Mouse (Mus musculus): ENCODE data around the gene Glb1. TPM values are rescaled to one million over a fixed set of nuclear protein-coding genes. Genes with fewer than 3 reads are reported as not detected.
"Not testable (repeated sequence)": the region's sequence is repeated elsewhere in the genome, so short reads cannot be mapped to it uniquely, and the experiment has no call there.

Glb1 gene
- polyA plus RNA-seq (2016; fragmentation: Nextera tagmentation; extraction: Ambion mirVana): 23.8 and 25.0 TPM in 2 replicates

DNA sequence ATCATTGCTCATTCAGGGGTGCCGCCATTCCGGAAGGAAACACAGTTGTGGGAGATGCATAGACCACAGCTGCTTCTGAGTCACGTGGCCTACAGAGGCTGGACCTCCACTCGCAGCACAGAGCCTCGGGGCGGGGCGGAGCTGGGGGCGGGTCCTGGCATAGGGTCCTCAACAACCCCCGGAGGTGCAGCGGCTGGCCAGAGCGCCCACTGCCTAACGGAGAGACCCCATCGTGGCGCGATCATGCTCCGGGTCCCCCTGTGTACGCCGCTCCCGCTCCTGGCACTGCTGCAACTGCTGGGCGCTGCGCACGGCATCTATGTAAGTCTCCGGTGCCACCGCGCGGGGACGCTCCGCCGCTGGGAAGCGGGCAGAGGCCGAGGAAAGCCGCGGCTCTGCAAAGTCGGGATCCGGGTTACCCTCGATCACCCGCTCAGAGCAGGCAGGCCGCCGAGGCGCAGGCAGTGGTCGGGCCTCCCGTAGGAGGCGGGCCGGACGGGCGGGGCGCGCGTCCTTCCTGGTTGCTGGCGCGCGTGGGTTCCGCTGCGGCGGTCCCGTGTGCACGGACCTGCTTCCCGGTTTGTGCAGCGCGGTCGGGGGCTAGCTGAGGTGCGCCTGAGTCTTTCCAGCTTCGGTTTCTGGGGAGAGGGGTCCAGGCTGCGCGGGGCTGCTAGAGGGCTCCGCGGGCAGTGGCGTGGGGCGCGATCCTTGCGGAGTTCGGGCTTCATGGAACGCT lies at the start of gene Glb1, which contains the start of gene Tmppe:
TSS of gene Glb1 (plus strand) at position 128 of the 736 bp plus-strand sequence.
TSS of gene Tmppe (plus strand) at position 157 of the 736 bp plus-strand sequence.
- under 1% methylated on average over 73 of the region's 73 CpGs for WGBS
- peaks cover 18% of the 10 kb centered on the region for H3K9me3 ChIP-seq (replicated peaks)
- H3K27ac ChIP-seq (replicated peaks): peak within 1 kb of the TSS; percentile 91
- H3K36me3 ChIP-seq: peaks cover 28% of the 10 kb centered on the region
- no peaks in the 10 kb centered on the region for H3K27me3 ChIP-seq (ENCODE audit: low read depth, poor library complexity, severe bottlenecking)
- DNase-seq (ENCODE audit: low spot score): peak; percentile 95
- peaks cover 17% of the 10 kb centered on the region for H3K4me1 ChIP-seq
- peak within 1 kb of the TSS; percentile 72 for H3K4me3 ChIP-seq

DNA sequence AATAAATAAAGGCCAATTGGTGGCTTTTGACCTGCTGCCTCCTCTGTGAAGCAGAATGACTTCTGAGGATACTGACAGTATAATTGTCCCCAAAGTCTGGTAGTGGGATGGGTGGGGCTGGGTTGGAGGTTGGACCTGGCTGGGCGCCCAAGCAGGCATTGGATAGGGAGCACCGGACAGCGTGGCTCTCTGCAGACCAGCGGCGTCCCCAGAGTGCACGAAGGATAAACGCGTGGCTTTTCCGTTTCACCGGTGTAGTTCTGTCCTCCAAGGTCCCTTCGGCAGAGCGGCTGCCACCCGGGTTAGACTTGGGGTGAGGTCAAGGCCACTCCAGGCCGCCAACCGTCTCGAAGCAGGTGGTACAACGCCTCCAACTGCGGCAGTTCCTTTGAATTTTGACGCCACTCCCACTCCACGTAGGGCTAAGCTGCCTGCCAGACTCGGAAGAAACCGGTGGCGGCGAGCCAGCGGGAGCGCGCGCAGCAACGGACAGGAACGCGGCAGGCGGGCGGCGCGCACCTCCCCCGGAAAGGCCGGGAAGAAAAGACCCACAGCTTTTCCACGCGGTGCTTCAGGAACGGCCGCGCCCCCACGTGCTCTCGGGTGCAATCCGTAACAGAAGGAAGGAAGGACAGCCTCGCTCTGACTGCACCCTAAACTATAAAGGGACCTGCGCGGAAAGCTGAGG lies 32.9 kb upstream of the Glb1 start:
- peak overlapping the region; percentile 61 for H3K4me3 ChIP-seq
- no peaks in the 10 kb centered on the region for H3K36me3 ChIP-seq
- WGBS: 1% methylated on average over 48 of the region's 48 CpGs
- H3K4me1 ChIP-seq: peaks cover 11% of the 10 kb centered on the region
- H3K27ac ChIP-seq (replicated peaks): peak overlapping the region; percentile 66; the same call in 1 of the 2 replicates
- no peaks in the 10 kb centered on the region for H3K9me3 ChIP-seq (replicated peaks)
- peak; percentile 64 for DNase-seq (ENCODE audit: low spot score)
- H3K27me3 ChIP-seq (ENCODE audit: low read depth, poor library complexity, severe bottlenecking): peaks cover 26% of the 10 kb centered on the region

DNA sequence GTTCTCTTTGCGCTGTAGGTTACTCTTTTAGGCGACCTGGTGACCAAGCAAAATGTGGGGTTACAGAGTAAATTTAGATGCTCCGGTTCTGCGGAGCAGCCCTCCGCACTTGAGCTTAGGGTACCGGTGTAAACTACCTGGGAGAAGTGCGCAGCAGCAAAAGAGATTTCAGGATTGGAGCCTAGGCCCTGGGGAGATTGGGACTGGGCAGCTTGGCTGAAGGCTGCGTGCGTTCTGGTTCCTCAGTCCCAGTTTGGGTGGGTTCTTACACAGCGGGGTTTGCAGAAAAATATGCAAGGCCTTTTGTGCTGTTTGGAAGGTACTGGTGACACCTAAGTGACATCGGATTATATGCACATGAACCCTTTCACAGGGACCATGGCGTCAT lies 32.4 kb upstream of the Glb1 start:
- 15% methylated on average over 12 of the region's 12 CpGs for WGBS
- Histone ChIP-seq H3K27me3 (ENCODE audit: low read depth, poor library complexity, severe bottlenecking) (peaks cover 26% of the 10 kb centered on the region), H3K27ac (replicated peaks) (peak overlapping the region; percentile 66; the same call in 1 of the 2 replicates), H3K36me3 (no peaks in the 10 kb centered on the region), H3K4me1 (peaks cover 11% of the 10 kb centered on the region), H3K4me3 (peak overlapping the region; percentile 61), H3K9me3 (replicated peaks) (no peaks in the 10 kb centered on the region)
- DNase-seq (ENCODE audit: low spot score): no peak

DNA sequence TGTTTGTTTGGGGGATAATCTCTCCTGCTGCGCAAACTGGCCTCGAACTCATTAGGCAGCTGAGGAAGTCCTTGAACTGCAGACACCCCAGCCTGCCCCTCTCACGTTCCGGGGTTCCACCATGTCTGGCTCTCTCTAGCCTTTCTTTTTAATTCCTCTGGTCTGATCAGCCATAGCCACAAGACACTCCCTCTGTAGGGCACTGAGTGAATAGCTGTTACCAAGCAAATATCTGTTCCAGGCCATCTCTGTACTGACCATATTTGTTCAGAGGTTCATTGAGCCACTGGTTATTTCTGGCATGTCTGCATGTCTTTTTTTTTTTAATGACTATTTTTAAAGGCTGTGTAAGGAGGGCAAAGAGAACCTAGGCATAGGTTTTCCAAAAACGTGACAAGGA lies 31.5 kb upstream of the Glb1 start:
- not testable (repeated sequence) for H3K27ac ChIP-seq (replicated peaks); H3K36me3 ChIP-seq; H3K4me3 ChIP-seq; DNase-seq (ENCODE audit: low spot score); H3K9me3 ChIP-seq (replicated peaks)
- Histone ChIP-seq H3K27me3 (ENCODE audit: low read depth, poor library complexity, severe bottlenecking) (peaks cover 26% of the 10 kb centered on the region), H3K4me1 (peaks cover 11% of the 10 kb centered on the region)
- 51% methylated on average over 5 of the region's 5 CpGs for WGBS

DNA sequence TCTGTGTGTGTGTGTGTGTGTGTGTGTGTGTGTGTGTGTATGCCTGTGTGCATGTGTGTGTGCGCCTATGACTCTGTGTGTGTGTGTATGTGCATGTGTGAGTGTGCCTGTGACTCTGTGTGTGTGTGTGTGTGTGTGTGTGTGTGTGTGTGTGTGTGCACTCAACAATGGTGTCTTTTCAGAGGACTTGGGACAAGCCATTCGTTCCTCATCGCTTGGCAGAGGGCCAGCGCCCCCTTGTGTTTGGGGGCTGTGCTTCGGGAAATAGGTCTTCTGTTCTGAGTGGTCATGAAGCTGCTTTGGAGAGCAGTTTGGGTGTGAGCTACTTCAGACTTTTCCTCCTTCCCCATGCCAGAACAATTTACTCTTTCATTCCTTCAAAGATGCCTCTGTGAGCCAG lies 29.2 kb upstream of the Glb1 start:
- not testable (repeated sequence) for H3K36me3 ChIP-seq; DNase-seq (ENCODE audit: low spot score); H3K9me3 ChIP-seq (replicated peaks); H3K4me3 ChIP-seq; H3K27ac ChIP-seq (replicated peaks)
- Histone ChIP-seq H3K27me3 (ENCODE audit: low read depth, poor library complexity, severe bottlenecking) (peaks cover 26% of the 10 kb centered on the region), H3K4me1 (peaks cover 11% of the 10 kb centered on the region)
- WGBS: 29% methylated on average over 5 of the region's 5 CpGs

DNA sequence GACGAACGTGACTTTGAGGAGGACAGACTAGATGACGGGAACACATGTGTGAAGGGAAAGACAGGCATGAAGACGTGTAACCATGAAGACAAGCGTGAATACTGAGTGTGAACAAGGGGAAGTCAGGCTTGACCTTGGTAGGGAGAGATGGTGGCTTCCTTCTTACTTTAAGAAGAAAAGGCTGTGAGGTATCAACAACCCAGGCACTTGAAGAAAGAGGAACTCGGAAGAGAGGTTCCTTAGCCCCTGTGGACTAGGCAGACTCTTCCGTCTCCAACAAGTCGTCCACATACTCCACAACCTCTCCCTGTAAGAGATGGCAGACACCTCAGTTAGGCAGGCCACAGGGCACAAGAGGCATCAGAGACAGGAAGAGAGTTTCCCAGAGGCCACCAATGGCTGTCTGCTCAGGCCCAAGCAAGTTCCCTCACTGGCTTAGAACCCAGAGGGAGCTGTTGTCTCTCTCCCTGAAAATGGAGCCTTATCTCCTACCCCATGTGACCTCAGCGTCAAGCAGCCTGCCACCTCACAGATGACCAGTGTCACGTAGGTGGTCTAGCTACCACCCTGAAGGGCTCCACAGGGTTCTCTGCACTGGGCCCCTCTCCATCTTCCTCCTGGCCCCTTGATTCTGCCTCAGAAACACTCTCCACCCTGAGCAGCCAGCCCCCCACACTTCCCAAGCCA lies 25.5 kb upstream of the Glb1 start:
- no peak for DNase-seq (ENCODE audit: low spot score)
- no peaks in the 10 kb centered on the region for H3K9me3 ChIP-seq (replicated peaks)
- no peak overlapping the region for H3K4me3 ChIP-seq
- H3K27ac ChIP-seq (replicated peaks): no peak overlapping the region
- no peaks in the 10 kb centered on the region for H3K4me1 ChIP-seq
- H3K27me3 ChIP-seq (ENCODE audit: low read depth, poor library complexity, severe bottlenecking): no peaks in the 10 kb centered on the region
- H3K36me3 ChIP-seq: no peaks in the 10 kb centered on the region
- WGBS: 93% methylated on average over 10 of the region's 10 CpGs

DNA sequence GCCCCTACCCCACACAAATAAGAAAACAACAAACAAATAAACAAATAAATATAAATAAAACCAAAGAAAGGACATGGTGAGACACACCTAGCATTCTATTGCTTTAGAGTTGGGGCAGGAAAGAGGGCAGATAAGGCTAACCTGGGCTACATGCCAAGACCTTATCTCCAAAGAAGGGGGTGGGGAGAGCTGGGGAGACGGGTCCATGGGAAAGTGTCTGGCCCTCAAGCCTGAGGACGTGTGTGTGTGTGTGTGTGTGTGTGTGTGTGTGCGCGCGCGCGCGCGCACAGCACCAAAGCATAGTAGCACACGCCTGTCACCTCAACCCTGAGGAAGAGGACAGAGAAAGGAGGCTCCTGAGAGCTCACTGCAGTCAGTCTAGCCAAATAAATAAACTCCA lies 23.7 kb upstream of the Glb1 start:
- no peaks in the 10 kb centered on the region for H3K36me3 ChIP-seq
- 96% methylated on average over 10 of the region's 10 CpGs for WGBS

DNA sequence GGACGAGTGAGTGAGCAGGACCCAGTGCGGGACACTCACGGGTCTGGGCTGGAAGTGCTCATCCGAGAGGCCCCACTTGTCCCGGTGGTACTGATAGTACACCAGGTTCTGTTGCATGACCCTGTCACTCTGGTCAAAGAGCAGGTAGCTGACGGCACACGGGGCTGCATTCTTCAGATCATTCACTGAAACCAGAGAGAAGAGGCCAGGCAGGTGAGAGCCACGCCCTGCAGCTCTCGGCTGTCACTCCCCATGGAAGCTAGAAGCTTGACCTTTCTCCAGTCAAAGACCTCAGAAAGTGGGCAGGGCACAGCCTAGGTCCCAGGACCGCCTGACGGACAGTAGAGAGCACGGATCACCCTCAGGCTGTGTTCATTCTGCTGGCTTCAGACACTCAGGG lies 21.0 kb upstream of the Glb1 start:
- no peaks in the 10 kb centered on the region for H3K9me3 ChIP-seq (replicated peaks)
- no peak for DNase-seq (ENCODE audit: low spot score)
- H3K4me1 ChIP-seq: no peaks in the 10 kb centered on the region
- no peak overlapping the region for H3K4me3 ChIP-seq
- 92% methylated on average over 12 of the region's 12 CpGs for WGBS
- no peaks in the 10 kb centered on the region for H3K27me3 ChIP-seq (ENCODE audit: low read depth, poor library complexity, severe bottlenecking)
- H3K36me3 ChIP-seq: 0 out of 2 replicates have a peak, but pooled peaks cover 7% of the 10 kb centered on the region
- H3K27ac ChIP-seq (replicated peaks): no peak overlapping the region

More for the DNA sequence above, 23.7 kb upstream of the Glb1 start:
- no peaks in the 10 kb centered on the region for H3K9me3 ChIP-seq (replicated peaks)
- no peak overlapping the region for H3K27ac ChIP-seq (replicated peaks)
- no peaks in the 10 kb centered on the region for H3K4me1 ChIP-seq
- no peak overlapping the region for H3K4me3 ChIP-seq
- no peak for DNase-seq (ENCODE audit: low spot score)
- no peaks in the 10 kb centered on the region for H3K27me3 ChIP-seq (ENCODE audit: low read depth, poor library complexity, severe bottlenecking)

DNA sequence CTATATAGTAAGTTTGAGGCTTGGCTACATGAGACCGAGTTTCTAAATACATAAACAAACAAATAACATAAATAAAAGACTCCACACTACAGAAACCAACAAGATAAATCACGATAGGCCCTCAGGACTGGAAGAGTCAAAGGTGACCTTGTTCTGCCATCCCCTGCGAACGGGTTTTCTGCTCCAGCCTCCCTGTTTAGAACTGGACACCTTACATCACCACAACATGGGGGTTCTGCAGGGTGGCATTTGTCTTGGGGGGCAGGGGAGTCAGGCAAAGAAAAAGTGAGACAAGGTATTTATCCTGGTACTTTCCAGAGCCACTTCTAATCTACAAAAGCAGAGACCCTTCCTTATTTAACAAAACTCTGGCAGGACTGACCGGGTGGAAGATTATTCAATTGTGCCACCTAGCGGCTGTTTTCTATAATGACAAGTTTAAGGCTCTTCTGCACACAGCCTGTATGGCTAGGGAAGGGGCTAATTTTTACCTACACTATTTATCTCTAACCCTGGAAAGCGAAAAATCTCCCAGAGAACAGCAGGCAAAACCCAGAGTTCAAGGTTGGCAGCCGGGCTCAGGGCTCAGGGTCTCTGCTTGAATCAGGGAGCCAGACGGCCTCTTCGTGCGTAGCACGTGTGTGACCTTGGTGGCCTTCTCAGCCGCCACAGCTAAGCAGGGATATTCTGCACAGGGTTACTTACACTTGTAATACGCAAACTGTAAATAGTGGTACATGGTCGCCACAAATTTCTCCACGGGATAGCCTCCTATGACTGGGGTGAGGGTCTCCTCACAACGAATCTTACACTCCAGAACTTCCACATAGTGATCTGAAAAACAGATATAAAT lies 19.8 kb upstream of the Glb1 start:
- Histone ChIP-seq H3K9me3 (replicated peaks) (no peaks in the 10 kb centered on the region), H3K27ac (replicated peaks) (no peak overlapping the region), H3K36me3 (0 out of 2 replicates have a peak, but pooled peaks cover 7% of the 10 kb centered on the region), H3K27me3 (ENCODE audit: low read depth, poor library complexity, severe bottlenecking) (no peaks in the 10 kb centered on the region), H3K4me3 (no peak overlapping the region), H3K4me1 (no peaks in the 10 kb centered on the region)
- WGBS: 73% methylated on average over 17 of the region's 17 CpGs
- peak; percentile 41 for DNase-seq (ENCODE audit: low spot score)

DNA sequence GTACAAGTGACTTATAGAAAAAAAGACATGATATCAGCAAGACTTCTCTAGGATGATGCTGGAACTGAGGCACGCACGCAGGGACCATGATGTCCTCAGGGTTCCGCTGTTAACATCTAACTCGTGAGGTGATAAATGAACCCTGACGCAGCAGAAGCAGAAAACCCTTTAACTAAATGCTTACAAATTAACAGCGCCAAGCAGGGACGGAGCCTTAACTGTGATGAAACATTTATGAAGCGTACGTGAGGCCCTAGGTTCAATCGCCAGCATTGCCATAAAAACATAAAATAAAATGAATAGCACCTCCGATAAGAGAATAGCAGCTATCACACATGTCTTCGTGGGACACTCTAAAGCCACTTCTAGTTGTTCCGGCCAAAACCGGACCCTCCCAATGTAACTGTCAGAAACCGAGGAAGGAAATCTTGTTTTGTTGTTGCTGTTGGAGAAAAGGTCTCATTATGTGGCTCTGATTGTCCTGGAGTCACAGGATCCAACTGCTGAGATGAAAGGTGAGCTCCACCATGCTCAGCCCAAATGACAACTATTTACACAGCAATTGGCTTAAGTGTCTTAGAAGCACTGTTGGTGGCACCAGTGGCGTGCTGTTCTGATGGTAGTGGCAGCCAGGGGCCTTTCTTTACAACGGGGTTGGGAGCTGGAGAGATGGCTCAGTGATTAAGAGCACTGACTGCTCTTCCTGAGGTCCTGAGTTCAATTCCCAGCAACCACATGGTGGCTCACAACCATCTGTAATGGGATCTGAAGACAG lies 17.8 kb upstream of the Glb1 start:
- DNase-seq (ENCODE audit: low spot score): no peak
- 92% methylated on average over 17 of the region's 17 CpGs for WGBS
- Histone ChIP-seq H3K4me3 (no peak overlapping the region), H3K36me3 (0 out of 2 replicates have a peak, but pooled peaks cover 7% of the 10 kb centered on the region), H3K27ac (replicated peaks) (no peak overlapping the region), H3K9me3 (replicated peaks) (no peaks in the 10 kb centered on the region), H3K4me1 (no peaks in the 10 kb centered on the region), H3K27me3 (ENCODE audit: low read depth, poor library complexity, severe bottlenecking) (no peaks in the 10 kb centered on the region)

DNA sequence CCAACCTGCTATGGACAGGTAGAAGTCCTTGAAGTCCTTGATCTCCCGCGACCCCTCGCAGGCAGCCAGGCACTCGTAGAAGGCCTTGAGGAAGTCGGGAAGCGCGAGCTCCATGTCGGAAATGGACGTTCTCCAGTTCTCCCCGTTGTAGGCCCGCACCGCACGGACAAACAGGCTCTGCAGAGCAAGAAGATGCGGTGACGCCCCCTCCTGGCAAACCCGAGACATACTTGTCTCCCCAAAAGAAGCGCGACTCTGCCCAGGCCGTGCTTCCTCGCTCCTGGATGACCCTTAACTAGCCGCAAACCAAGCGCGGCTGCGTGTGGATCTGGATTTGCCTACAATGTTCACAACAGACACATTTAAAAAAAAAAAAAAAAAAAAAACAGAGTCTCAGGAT lies 16.2 kb upstream of the Glb1 start:
- no peaks in the 10 kb centered on the region for H3K27me3 ChIP-seq (ENCODE audit: low read depth, poor library complexity, severe bottlenecking)
- no peak for DNase-seq (ENCODE audit: low spot score)
- H3K27ac ChIP-seq (replicated peaks): no peak overlapping the region
- WGBS: 88% methylated on average over 24 of the region's 24 CpGs
- H3K9me3 ChIP-seq (replicated peaks): no peaks in the 10 kb centered on the region
- H3K36me3 ChIP-seq: 0 out of 2 replicates have a peak, but pooled peaks cover 7% of the 10 kb centered on the region
- H3K4me3 ChIP-seq: no peak overlapping the region
- H3K4me1 ChIP-seq: peaks cover 1% of the 10 kb centered on the region; the same call in 1 of the 2 replicates
